Mouse (Mus musculus) erythroblast, adult 5-6 weeks (primary cell): ENCODE measurements around the gene Aspg. TPM values are rescaled to one million over a fixed set of nuclear protein-coding genes. Genes with fewer than 3 reads are reported as not detected.

Experiments used
- ATAC-seq: replicated peaks from 2 replicates; pipeline ENCODE4 v1.8.0; 2016; ENCODE audit warnings: moderate number of reproducible peaks, mild to moderate bottlenecking, moderate TSS enrichment, inconsistent platforms; ENCODE audit not compliant: poor library complexity, low FRiP score, severe bottlenecking
- total RNA-seq, 2 experiments: library from RNA; stranded (forward) in 1 of 2; stranded (reverse) in 1 of 2; fragments of 150-400 nt in 1 of 2; fragments of 200-764, 138-1000 nt in 1 of 2; gene quantifications; 2 replicates each; pipeline versions ENCODE4 v1.2.3 to v1.2.4; 2015 to 2017; ENCODE audit warnings: low replicate concordance in 2 of 2

The Aspg gene
- total RNA-seq (2015; ENCODE audit: low replicate concordance) (not detected in 2 replicates), total RNA-seq (2017; ENCODE audit: low replicate concordance) (not detected in 2 replicates)

- no peak for ATAC-seq
These were observed at the start of gene Aspg for GRCm38 (mm10) chr12:112106541-112106971. TSS of gene Aspg (plus strand) at chr12:112106679.

DNA sequence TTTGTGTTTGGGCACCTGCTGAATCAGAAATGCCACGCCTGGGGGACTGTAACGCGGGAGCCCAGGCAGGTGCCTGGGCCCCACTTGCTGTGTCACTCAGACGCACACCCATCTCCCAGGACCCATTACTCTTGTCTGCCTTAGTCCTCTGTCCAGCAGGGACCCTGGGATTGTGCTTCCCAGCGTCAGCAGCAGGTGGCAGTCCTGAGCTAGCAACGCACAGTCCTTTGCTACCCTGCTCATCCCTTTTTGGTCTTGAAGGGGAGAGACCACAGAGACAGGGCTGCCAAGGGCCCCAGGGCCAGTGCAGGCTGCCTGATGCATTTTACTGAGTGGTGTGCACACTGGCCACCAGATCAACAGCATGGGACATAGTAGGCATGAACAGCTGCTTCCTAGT, 28.8 kb upstream of the Aspg start:
- ATAC-seq = peak; percentile 35; the same call in 1 of the 2 replicates

DNA sequence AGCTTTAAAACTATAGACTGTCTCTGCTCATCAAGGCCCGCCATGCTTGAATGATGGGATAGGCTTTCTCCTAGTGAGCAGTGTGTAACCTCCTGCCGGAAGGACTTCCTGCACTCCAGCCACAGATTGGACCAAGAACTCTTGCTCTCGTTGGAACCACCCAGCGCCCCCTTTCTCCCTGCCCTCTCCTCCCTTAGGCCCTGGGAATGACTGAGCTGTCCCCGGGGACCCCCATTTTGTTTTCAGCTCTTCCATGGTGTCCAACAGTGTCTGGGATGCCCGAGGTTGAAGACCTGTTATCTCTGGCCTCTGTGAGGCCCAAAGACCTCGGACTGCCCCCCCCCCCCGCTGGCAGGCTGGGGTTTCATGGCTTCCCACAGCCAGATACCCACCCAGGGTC, 26.6 kb upstream of the Aspg start:
- no peak for ATAC-seq

GRCm38 (mm10) chr12:112080911-112081310, 25.6 kb upstream of the Aspg start:
- ATAC-seq = no peak

- ATAC-seq = no peak
These were observed 24.2 kb upstream of the Aspg start for GRCm38 (mm10) chr12:112082241-112082640.

- ATAC-seq = no peak
These were observed 20.2 kb upstream of the Aspg start for GRCm38 (mm10) chr12:112086250-112086649.

GRCm38 (mm10) chr12:112086726-112087125, 19.8 kb upstream of the Aspg start:
- no peak for ATAC-seq

GRCm38 (mm10) chr12:112088609-112089324, 17.7 kb upstream of the Aspg start:
- no peak for ATAC-seq

GRCm38 (mm10) chr12:112091054-112091453, 15.4 kb upstream of the Aspg start:
- ATAC-seq = no peak

GRCm38 (mm10) chr12:112094261-112094880, 12.1 kb upstream of the Aspg start:
- ATAC-seq = no peak

DNA sequence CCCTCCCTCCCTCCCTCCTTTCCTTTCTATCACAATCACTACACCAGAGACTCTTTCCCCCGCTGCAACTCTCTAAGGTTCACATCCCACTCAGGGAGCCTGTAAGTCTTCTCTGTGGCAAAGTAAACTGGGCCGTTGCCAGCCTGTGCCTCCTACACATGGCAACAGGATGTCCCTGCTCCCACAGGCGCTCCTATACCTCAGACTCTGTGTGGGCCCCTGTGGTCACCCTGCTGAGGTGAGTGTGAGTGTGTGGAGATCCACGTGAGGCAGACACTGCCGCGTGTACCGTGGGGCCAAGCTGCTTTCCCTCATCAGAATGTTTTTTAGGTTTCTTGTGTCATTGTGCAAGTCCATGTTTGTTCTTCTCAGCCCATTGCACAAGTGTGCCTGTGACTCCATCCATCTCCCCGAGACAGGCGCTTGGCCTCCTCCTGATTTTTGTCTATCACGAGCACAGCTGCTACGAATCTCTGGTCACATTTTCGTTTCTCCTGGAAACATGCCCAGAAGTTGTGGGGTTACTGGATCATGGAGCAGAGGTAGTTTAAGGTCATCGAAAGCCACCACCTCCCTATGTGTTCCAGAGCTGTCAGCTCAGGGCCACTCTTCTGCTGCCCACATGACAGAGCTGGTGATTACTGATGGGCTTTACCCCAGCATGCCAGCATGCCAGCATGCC, 10.3 kb upstream of the Aspg start:
- no peak for ATAC-seq

DNA sequence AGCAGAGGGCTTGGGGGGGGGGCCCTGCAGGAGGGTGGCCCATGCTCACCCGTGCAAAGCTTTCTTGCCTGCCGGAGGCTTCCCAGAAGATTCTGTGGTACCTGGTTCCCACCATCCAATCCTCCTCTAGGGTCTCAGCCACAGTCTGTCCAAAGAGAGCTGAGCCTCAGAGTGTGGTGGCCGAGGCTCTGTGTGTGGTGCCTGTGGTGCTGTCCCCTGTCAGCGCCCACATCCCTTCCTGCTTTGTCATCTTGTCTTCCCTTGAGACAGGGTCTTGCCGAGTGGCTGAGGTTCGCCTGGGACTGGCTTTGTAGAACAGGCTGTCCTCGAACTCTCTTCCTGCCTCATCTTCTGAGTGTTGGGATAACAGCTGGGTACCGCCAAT, 9.8 kb upstream of the Aspg start:
- ATAC-seq = no peak

GRCm38 (mm10) chr12:112100106-112100505, 6.4 kb upstream of the Aspg start:
- ATAC-seq = no peak

DNA sequence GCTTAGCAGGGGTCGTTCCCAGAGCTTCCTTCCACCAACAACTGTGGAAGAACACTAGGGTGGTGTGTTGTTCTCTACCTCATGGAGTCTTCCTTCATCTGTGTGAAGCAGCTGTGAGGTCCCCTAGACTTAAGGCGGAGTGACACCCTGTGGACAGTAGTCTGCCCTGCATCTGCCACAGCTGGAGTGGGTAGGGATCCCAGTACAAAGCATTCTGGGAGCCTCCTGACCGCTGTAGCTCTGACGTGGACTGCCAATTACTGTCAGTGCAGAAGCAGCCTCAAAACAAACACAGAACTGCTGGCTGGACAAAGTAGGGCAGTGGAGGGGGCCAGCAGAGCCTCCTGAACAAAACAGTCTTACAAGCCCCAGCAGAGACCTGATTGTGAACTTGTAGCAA, 5.4 kb upstream of the Aspg start:
- ATAC-seq = no peak

GRCm38 (mm10) chr12:112103179-112103578, 3.3 kb upstream of the Aspg start:
- ATAC-seq = no peak

DNA sequence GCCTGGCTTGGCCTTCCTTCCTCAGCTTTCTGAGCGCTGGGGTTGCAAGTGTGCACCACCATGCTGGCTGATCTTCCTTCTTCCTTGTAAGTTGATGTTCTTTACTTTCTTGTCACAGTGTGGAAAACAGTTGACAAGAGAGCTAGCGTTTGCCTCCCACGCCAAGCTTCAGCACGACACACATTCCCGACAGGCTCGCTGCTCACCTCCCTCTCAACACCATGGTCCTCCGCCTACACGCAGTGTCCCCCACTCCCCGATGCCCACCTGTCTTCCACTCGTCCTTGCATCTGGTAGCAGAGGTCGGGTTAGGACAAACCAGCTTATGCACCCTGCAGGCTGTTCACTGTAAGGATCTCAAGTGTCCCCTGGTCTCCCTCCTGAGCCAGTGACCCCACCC, 1.6 kb upstream of the Aspg start:
- ATAC-seq = no peak

DNA sequence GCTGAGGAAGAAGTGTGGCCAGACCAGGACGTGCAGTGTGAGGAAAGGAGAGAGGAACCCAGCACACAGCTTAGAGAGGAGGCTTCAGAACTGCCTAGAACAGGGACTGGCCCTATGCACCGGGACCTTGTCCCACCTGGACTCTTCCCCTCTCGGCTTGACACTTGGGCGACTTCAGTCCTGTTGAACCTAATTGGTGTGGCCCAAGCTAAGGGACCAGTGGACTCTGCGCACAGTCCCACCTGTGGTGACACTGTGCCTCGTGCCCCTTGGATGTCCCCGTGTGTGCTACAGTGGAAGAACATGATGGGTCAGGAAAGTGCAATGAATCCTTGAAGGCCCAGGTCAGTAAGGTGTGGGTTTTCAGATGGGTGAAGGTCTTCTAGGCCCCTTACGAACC, 1.2 kb downstream of the Aspg start:
- ATAC-seq = no peak

GRCm38 (mm10) chr12:112108696-112109445, 2.4 kb downstream of the Aspg start:
- no peak for ATAC-seq

DNA sequence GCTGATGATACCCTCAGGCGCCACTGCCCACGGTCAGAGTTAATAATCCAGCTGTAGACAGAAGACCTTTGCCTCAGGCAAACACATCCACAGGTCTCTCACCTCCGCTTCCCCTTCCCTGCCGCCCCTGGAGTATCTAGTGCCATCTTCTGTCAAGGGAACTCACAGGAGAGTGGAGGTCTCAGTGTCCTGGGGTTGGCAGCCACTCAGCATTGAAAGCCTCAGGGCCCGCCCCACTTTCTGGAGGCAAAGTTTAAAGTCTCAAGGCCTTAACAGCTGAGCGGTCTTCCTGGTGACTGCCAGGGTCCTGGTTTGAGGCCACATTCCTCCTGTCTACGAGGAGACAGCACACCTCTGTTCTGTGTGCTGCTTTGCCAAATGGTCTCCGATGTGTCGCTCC, 3.2 kb downstream of the Aspg start:
- ATAC-seq = no peak

DNA sequence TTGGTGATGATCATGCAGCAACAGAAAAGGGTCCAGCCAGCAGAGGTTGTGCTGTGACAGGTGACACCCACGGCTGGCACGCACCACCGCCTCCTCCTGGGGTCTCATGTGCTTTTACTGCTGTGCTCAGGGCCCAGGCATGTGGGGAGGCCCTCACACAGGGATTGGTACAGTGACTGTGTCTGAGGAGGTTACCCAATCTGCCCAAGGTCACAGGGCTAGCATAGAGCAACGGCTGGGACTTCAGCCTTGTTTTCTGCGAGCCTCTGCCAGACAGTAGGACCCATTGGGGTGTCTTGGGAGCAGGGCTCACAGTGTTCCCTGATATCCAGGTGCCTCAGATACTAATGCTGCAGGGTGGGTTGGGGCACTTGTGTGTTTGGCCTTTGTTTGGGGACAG, 4.8 kb downstream of the Aspg start:
- ATAC-seq = no peak
